Mouse (Mus musculus) hindlimb bud, embryonic 11.5 days (tissue): ENCODE data around the gene Crybb2.

Experiments
- DNase-seq: peaks from one replicate; pipeline ENCODE4 v3.0.0-alpha.2; 2012; ENCODE audit warnings: low read depth, low spot score; ENCODE audit errors: extremely low spot score

The Crybb2 gene

GRCm38 (mm10) chr5:113090750-113091149 is 20.8 kb upstream of the Crybb2 start:
- no peak for DNase-seq

- no peak for DNase-seq
These were observed 20.3 kb upstream of the Crybb2 start for GRCm38 (mm10) chr5:113090077-113090690.

- no peak for DNase-seq
These were observed 17.5 kb upstream of the Crybb2 start for GRCm38 (mm10) chr5:113087465-113087864.

GRCm38 (mm10) chr5:113086990-113087389 is 17.1 kb upstream of the Crybb2 start:
- DNase-seq = no peak

- no peak for DNase-seq
These were observed 16.5 kb upstream of the Crybb2 start for GRCm38 (mm10) chr5:113086439-113086838.

- no peak for DNase-seq
These were observed 16.0 kb upstream of the Crybb2 start for GRCm38 (mm10) chr5:113085931-113086330.

- no peak for DNase-seq
These were observed 14.4 kb upstream of the Crybb2 start for GRCm38 (mm10) chr5:113084309-113084708.

- no peak for DNase-seq
These were observed 12.6 kb upstream of the Crybb2 start for GRCm38 (mm10) chr5:113082356-113083168.

GRCm38 (mm10) chr5:113081439-113081838 is 11.5 kb upstream of the Crybb2 start, which contains the start of gene Crybb3:
TSS of gene Crybb3 (minus strand) at chr5:113081584.
- no peak for DNase-seq

- no peak for DNase-seq
These were observed 11.1 kb upstream of the Crybb2 start for GRCm38 (mm10) chr5:113081020-113081419.

GRCm38 (mm10) chr5:113079783-113080182 is 9.9 kb upstream of the Crybb2 start:
- DNase-seq = no peak

GRCm38 (mm10) chr5:113078686-113079085 is 8.8 kb upstream of the Crybb2 start:
- no peak for DNase-seq

GRCm38 (mm10) chr5:113054308-113054707 is 15.6 kb downstream of the Crybb2 start:
- DNase-seq = peak; percentile 56

GRCm38 (mm10) chr5:113050581-113051185 is 19.2 kb downstream of the Crybb2 start:
- DNase-seq = no peak

- no peak for DNase-seq
These were observed 20.0 kb downstream of the Crybb2 start for GRCm38 (mm10) chr5:113049876-113050275.

- DNase-seq = no peak
These were observed 24.2 kb downstream of the Crybb2 start for GRCm38 (mm10) chr5:113045511-113046273.

GRCm38 (mm10) chr5:113043531-113043930 is 26.4 kb downstream of the Crybb2 start:
- DNase-seq = no peak

GRCm38 (mm10) chr5:113041567-113042071 is 28.3 kb downstream of the Crybb2 start:
- no peak for DNase-seq

- no peak for DNase-seq
These were observed 29.1 kb downstream of the Crybb2 start for GRCm38 (mm10) chr5:113040776-113041175.

GRCm38 (mm10) chr5:113038601-113039000 is 31.3 kb downstream of the Crybb2 start:
- DNase-seq = no peak
